Mouse (Mus musculus): ENCODE measurements at regions not wholly inside any gene's neighbourhood (a gene's known extent, or its start where the extent isn't known, plus 50 kb on each side); places are given as distances from the start of the nearest gene placed in this dataset.

DNA sequence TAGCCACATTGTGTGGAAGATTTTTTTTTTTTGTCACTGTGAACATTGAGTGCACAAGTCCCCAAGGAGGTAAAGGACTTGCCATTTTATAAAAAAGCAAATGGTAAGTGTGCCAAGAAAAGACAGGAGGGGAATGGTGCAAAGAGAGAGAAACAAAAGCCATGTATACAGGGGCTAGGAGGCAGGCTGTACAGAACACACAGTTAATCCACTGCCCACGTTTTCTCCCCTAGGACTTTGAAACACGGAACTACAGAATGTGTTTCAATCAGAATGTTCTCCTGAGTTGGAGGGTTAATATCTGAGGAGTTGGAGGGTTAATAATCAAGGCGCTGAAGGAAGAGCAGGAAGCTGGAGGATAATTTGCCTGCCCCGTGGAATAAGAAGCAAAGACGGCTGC is 165.4 kb upstream of the Pbx1 start:
- no peak for TF ChIP-seq CTCF (IDR thresholded peaks at IDR 0.05)
- TF ChIP-seq EP300 (IDR thresholded peaks at IDR 0.05; ENCODE audit: insufficient read depth, low read depth, low read length): no peak
